Mouse (Mus musculus) hematopoietic stem cell, adult 5-6 weeks (primary cell): ENCODE results near the gene Ssc5d. TPM values are rescaled to one million over a fixed set of nuclear protein-coding genes. Genes with fewer than 3 reads are reported as not detected.

ENCODE experiments used
- ATAC-seq, 2 experiments: fragments of 125-278 bp in 1 of 2; replicated peaks in 1 of 2; 2 replicates each; pipeline ENCODE4 v1.8.0; 2016 to 2017; ENCODE audit warnings: inconsistent platforms in 2 of 2, mild to moderate bottlenecking in 2 of 2, moderate number of reproducible peaks in 2 of 2, low read depth in 1 of 2, moderate TSS enrichment in 1 of 2; ENCODE audit not compliant: low FRiP score in 2 of 2, poor library complexity in 2 of 2, severe bottlenecking in 2 of 2, insufficient read depth in 1 of 2, low TSS enrichment in 1 of 2
- total RNA-seq: library from RNA; stranded (forward); fragments of 172-1452, 232-1000 nt; gene quantifications from 2 replicates; pipeline ENCODE4 v1.2.3, GENCODE M21; 2017

Ssc5d gene
- total RNA-seq, 1 experiment from 2014 or later, result not detected

- ATAC-seq, result no peak
Measured at GRCm38 (mm10) chr7:4934160-4934914, 8.8 kb downstream of the Ssc5d start.

- no peak for ATAC-seq
Measured at GRCm38 (mm10) chr7:4936832-4937231, 11.2 kb downstream of the Ssc5d start.

GRCm38 (mm10) chr7:4937392-4937791, 11.8 kb downstream of the Ssc5d start:
- no peak for ATAC-seq

- ATAC-seq, result peak; percentile 43 to 61; a peak in 2 of 4 replicates
Measured at GRCm38 (mm10) chr7:4938456-4938855, 12.9 kb downstream of the Ssc5d start.

GRCm38 (mm10) chr7:4940068-4940479, 14.5 kb downstream of the Ssc5d start:
- ATAC-seq, result peak; percentile 46 to 61

- ATAC-seq, result no peak
Measured at GRCm38 (mm10) chr7:4942673-4943072, 17.1 kb downstream of the Ssc5d start.

- peak; percentile 90 to 92 for ATAC-seq
Measured at GRCm38 (mm10) chr7:4943223-4943815, 17.7 kb downstream of the Ssc5d start.

GRCm38 (mm10) chr7:4947855-4948254, 22.3 kb downstream of the Ssc5d start:
- ATAC-seq, result no peak

GRCm38 (mm10) chr7:4948386-4948785, 22.8 kb downstream of the Ssc5d start:
- no peak for ATAC-seq

- no peak for ATAC-seq
Measured at GRCm38 (mm10) chr7:4950561-4951342, 25.2 kb downstream of the Ssc5d start.

GRCm38 (mm10) chr7:4953815-4954445, 28.3 kb downstream of the Ssc5d start:
- ATAC-seq, result no peak

GRCm38 (mm10) chr7:4957361-4957760, 31.8 kb downstream of the Ssc5d start:
- no peak for ATAC-seq

GRCm38 (mm10) chr7:4963527-4963926, 37.9 kb downstream of the Ssc5d start:
- no peak for ATAC-seq

- peak; percentile 93 to 98 for ATAC-seq
Measured at GRCm38 (mm10) chr7:4964272-4964671, 38.7 kb downstream of the Ssc5d start, which contains the start of gene Sbk2. Gene Sbk2 (minus strand): TSS chr7:4964406.

- no peak for ATAC-seq
Measured at GRCm38 (mm10) chr7:4964988-4965387, 39.4 kb downstream of the Ssc5d start.

GRCm38 (mm10) chr7:4971068-4971467, 45.5 kb downstream of the Ssc5d start, which contains the start of gene Sbk3:
Gene Sbk3 (minus strand): TSS chr7:4971168.
- no peak for ATAC-seq

GRCm38 (mm10) chr7:4971710-4972109, 46.1 kb downstream of the Ssc5d start:
- ATAC-seq, result no peak
